Mouse (Mus musculus) neutrophil, adult 5-6 weeks (primary cell): ENCODE data around the gene Umad1. TPM values are rescaled to one million over a fixed set of nuclear protein-coding genes. Genes with fewer than 3 reads are reported as not detected.
"Not testable (repeated sequence)": the region's sequence is repeated elsewhere in the genome, so short reads cannot be mapped to it uniquely, and the experiment has no call there.

Source experiments
- ATAC-seq: fragments of 151-379, 151-347 bp; 2 replicates; pipeline ENCODE4 v1.8.0; 2017; ENCODE audit warnings: mild to moderate bottlenecking, moderate TSS enrichment; ENCODE audit not compliant: insufficient number of reproducible peaks, poor library complexity, low FRiP score, severe bottlenecking; ENCODE audit errors: extremely low read depth
- total RNA-seq: library from RNA; stranded (forward); fragments of 200-1000 nt; gene quantifications from 2 replicates; pipeline ENCODE4 v1.2.3, GENCODE M21; 2017

Gene Umad1
- total RNA-seq, 1 experiment from 2014 or later: 11.1 TPM

DNA sequence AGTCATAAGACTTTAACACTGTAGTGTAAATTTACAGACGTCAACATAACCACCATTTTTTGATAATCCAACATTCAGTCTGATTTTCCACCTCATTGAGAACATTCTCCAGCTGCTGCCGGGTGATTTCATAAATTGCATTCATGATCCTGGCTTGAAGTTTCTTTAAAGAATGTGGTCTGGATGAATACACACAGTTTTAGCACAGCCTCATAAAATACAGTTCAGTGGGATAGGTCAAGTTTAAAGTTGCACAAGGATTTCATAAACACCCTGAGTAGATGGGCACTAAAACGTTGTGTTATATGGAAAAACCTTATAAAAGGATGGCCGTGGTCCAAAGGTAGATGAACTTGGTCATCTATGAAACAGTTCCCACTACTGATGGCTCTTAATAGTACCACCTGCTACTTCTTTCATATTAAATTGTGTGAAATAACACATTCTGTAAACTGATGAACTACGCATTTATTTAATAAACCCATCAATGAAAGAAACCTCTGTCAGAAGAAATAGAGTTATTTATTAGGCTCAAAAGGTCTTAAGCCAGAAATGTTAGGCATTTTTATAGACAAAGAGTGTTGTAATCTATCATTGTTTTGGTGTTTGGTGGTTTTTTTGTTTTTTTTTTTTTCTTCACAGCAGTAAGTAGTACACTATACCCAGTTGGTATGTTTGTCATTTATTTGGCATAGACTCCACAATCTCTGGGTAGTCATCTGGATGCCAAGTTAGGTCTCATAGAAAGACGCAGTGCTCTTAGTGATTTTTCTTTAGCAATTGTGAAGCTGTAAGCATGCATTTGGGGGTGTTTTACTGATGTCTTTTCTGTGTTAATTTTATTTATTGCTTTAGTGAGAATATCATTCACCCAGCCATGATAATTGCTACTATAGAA lies 49.0 kb downstream of the Umad1 start:
- ATAC-seq: no peak

DNA sequence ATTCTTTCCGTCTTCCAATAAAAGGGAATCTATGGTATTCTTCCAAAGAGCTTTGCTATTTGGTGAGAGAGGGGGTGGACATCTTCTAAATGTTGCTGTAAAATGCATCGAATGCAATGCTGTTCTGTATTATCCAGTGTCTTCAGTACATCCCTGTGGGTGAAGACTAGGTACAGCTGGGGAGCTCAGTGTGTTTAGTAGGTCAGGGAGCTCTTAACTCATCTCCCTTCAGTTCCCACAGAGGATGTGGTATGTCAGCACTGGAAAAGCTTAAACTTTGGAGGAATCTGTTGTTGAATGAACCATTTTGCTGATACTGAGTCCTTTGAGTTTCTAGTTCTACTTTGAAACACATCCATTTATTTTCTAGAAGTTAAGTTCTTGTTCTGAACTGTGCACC lies 53.5 kb downstream of the Umad1 start:
- ATAC-seq: no peak

DNA sequence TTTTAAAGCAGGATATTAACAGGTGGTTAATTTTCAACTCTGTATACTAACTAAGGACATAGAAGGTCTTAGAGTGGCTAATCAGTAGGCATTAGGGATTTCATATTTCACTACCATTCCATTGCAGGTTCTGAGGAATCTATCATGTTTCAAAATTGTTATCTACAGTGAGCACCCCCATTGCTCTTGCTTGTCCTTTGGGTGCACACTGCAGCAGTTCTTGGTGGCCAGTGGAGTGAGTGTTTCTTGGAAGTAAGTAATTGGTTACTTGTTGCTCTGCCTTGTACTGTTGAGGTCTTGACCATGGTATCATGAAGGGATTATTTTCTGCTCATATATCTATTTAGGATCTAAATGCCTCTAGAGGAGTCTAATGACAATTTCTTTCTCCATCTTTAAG lies 57.1 kb downstream of the Umad1 start:
- no peak for ATAC-seq

DNA sequence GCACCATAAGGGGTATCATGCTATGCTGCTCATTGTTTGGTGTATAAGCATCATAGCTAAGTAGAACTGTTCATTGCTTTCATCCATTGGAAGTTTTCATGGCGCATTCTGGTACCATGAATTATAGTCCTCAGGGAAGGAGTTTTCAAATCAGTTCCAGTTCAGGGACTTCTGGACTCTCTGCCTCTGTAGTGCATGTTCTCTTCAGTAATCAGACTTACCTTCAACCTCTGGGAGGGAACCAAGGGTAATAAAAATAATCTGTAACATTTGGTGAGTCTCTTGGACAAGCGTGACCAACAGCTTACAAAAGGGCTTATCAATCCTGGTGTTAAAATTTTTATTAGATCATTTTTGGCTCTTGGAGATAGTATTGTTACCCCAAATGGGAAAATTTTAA lies 60.5 kb downstream of the Umad1 start:
- no peak for ATAC-seq

DNA sequence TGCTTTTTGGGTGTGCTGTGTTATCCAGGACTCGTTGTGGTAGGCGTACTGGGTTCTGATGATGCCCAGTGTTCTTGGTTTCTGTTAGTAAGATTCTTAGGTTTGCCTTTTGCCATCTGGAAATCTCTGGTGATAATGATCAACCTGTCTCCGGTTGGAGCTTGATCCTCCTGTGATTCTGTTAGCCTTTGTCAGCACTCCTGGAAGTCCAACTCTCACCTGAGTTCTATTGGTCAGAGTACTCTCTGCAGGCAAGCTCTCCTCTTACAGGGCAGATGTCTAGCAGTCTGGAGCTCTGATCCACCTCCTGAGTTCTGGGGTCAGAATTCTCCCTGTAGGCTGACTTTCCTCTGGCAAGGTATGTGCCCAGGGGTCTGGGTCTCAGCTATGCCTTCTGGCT lies 72.4 kb downstream of the Umad1 start:
- not testable (repeated sequence) for ATAC-seq

DNA sequence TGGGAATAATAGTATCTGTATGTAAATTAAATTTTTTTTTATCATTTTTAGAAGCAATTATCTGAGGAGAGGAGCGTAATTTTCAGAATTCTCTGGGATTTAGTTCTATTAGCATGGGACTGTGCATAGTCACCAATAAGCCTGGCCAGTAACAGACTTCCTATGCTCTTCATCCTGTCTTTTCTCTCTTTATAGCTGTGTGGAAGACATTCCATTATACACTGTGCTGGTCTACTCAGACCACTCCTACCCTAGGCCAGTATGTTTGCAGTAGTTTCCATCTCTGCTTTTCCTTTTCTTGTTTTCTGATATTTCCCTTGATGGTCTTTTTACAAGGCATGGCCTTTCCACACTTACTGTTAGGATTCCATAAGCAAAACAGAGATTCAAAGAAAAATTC lies 74.3 kb downstream of the Umad1 start:
- ATAC-seq: no peak

DNA sequence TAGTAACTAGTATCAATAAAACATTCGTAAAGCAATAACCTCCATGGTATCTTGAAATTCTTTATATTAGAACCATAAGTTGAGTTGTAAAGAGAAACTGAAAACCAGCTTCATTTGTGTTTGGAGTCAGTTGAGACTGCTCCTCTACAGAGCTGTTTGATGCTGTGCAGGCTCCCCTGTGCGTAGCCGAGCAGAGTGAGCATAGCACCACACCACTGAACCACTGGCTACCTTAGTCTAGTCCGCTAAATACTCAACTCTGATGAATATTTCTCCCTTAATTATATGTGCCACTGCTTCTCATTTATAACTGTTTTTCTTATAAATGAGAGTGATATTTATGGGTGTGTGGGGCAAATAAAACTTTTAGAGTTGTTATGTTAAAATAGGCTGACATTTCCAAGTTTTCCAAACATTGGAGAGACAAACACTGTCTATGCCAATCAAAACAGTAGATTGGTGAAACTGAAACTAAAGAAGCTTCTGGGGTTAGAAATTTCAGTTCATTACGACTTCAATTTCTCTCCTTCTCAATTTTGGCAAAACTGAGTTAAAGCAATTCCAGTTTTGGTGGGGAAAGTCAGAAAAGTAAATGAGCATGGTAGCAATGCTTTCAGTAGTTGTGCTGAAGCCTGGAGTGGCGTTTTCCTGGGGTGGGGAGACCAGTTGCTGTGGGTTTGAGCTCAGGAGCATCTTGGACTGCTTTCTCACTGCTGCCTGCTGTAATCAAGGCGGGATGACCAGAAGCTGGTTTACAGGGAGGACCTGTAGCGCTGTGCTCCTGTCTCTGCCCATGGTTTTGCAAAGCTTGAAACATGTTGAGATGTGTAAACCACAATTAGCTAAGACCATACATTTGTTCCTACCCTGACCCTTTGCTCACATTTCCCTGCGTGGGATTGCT lies 77.7 kb downstream of the Umad1 start:
- ATAC-seq: no peak

DNA sequence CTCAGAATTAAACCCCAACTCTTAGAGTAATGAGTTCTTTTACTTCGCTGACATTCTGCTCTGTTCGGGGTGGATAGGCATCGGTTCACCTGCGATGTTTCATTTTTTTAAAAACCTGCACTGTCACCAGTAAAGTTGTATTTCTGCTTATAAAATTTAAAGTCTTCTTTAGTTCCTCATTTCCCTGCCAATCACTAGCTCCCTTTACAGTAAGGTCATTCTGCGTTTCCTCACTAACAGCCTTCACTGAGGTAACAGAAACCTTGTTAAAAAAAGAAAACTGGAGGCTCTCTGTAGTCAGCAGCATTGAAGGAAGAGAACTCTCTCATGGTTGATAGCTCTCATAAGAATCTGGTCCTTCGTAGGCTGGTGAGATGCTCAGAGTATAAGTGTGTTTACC lies 80.4 kb downstream of the Umad1 start:
- ATAC-seq: peak; percentile 92

DNA sequence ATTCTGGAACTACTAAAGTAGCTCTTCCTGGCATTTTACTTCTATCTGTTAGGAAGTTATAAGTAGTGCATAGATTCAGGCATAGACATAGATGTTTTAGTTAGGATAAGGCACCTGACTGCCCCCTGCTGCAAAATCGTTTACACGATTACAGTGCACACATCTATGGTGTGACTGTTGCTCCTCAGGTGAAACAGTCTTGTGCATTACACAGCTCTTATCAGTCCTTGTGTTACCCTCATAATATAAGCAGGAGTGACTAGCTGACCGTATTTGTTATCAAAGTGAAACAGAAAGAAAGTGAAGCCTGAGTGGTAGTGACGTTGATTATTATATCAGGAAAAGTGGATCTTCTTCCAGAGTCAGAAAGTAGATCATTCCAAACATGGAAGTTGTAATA lies 84.2 kb downstream of the Umad1 start:
- no peak for ATAC-seq

DNA sequence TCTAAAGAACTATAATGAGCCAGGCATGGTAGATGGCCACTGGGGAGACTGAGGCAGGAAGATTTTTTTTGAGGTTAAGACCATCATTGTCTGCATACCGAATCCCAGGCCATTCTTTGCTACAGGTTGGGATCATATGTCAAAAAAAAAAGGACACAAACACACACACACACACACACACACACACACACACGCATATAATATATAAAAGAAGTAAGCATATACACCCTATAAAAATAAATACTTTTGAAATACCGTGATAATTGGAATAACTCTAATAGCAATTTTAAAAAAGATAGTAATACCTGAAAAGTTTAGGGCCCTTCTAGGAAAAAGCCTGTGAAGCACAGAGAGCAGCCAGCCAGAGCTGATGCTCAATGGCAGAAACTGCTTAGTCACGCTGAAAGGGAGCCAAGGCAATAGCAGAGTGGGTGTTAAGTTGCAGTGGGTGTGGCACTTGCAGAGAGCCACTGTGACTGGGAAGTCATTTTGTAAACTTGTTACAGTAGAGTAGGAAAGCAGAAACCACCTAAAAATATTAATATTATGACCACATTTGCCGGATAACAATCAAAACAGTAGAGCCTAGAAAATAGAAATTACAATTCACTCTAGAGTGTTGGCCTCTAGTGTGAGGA lies 86.2 kb downstream of the Umad1 start:
- peak; percentile 78; the same call in 1 of the 2 replicates for ATAC-seq

DNA sequence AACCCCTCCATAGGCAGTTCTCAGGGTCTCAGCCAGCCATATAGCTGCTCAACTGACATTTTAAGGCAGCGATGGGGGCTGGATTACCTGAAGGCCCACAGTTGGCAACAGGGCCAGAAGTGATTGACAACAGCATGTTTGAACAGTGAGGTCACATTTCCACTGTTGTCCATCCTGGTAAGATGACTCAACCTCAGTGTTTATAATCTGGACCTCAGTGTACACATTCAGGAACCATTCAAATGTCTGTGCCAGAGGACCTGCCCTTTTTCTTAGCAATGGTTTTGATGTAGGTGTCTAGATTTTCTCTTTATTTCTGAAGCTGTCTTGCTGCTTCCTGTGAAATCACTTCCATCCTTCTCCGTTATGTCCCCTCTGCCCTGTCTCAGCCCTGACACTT lies 88.1 kb downstream of the Umad1 start:
- ATAC-seq: no peak

DNA sequence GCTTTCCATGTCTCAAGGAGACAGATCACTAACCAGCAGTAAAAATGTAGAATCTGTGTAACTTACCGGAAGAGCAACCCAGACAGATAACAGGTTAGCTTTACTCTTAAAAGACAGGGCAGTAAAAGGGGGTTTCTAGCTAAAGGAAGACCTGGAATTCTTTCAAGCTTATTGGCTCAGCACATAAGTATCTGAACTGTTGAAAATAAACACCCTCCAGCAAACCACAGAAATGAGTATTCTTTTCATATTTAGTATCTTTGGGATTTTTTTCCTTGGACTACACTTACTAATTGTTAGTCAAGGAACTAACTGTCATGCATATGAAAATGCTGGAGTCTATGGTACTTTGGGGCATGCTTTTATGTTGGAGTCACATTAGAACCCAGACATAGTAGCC lies 89.3 kb downstream of the Umad1 start:
- ATAC-seq: no peak

DNA sequence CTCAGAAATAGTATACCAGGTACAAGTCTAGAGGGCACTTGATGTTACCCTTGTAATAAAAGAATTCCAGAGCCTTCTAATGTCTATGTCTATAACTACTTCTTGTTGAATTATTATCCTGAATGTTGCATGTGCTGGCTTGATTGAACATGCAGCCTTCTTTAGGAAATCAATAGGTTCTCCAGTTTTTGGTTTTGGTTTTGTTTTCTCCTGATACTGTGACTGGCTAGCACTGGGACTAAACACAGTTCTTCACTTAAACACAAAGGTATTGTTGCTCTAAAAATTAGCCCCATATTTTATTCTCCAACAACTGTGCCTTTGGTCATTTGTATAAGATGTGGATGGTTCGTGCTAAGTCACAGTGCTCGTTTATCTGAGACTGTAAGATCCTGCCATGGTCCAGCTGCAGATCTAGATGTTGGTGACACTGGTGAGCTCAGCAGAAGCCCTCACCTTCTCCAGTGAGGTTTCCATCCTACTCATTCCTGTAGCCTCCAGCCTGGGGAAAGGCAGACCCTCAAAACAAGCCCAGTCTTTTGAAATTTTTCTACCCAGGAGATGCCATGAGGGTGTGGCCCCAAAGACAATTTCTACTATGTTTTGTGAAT lies 90.1 kb downstream of the Umad1 start:
- no peak for ATAC-seq

DNA sequence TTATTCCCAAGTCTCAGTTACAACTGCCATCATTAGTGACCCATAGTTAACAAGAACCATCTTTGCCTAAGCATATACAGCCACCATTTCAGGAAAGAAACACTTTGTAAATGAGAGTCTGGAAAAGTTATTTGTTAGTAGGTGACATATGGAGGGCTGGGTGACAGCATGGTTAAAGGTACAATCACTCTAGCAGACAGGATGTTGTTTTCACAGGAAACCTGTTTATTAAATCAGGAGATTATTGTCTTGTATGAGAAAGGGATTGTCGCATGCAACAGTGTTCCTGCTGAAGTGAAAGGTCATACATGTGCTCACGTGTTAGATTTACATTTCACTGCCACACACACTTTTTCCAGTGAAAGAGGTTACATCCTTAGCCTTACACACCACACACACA lies 92.4 kb downstream of the Umad1 start:
- no peak for ATAC-seq

DNA sequence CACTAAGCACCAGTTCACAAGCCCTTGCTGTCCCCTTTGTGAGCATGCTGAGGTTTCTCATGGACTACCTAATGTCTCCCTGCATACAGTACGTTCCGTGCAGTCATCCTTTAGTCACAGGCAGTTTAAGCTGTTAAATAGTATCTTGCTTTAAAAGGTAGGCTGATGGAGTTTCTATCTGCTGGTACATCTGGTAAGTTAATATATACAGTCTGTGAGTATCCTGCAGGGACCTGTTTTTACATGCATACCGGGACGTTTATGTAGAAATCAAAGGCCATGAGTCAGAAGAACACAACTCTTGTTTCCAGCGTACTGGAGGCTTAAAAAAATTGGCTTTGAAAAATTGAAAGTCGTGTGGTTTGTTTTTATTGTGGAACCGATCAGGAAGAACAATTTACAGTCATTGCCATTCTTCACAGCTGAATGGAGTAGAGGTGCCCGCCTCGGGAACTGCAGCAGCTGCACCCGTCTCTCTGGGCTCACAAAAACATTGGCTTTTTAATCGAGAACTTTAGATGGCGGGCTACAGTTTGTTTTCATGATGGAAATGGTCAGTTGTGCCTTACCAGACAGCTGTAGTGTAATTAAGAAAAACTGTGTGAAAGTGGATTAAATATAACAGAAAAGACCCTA lies 93.6 kb downstream of the Umad1 start:
- no peak for ATAC-seq

DNA sequence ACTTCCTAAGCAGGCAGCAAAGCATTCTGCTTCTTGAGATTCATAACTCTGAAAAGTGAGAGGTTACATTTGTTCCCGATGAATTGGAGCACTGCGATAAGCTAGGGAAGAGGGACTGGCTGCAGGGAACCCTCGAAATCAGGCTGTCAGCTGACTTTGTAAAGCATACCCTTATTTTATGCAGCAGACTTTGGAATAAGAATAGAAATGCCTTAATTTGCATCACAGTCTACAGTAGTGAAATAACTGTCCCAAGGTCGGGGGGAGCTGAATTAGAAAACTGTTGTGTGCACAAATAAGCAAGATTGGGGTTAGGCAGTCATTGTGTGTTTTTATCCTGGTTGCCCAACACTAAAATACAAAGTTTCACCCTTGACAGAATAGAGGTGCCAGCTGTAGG lies 94.4 kb downstream of the Umad1 start:
- no peak for ATAC-seq

DNA sequence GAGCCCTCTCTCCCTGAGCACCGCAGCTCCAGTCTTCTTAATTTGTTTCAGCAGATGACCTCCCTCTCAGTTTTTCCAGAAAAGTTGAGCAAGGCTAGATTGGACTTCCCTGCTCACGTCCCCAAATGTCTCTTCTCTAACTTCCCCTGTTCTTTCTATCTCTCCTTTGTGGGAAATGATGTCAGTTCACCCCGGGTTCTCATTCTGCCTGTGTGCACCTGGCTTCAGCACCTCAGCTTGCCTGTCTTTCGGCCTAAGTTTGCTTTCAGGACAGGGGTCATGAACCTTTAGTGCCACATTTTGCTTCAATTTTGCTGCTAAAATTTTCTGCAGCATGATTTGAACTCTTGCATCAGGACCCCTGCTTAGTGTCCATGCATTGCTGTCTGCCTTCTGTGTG lies 95.8 kb downstream of the Umad1 start:
- no peak for ATAC-seq

DNA sequence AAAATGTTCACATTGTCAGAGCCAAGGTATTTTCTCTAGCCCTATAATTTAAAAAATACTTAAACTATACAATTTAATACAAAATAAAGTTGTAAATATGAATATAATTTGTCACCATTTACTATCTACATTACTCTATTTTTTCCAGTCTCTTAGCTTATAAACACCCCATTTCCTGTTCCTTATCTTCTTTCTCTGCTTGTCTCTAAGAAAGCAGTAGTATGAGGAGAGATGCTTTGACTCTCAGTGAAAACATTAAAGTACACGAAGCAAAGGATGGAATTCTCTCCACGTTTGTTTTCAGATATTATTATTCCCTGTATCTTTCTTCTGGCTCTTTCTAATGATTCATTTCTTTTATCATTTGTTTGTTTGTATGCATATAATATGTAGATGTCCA lies 99.1 kb downstream of the Umad1 start:
- ATAC-seq: no peak

DNA sequence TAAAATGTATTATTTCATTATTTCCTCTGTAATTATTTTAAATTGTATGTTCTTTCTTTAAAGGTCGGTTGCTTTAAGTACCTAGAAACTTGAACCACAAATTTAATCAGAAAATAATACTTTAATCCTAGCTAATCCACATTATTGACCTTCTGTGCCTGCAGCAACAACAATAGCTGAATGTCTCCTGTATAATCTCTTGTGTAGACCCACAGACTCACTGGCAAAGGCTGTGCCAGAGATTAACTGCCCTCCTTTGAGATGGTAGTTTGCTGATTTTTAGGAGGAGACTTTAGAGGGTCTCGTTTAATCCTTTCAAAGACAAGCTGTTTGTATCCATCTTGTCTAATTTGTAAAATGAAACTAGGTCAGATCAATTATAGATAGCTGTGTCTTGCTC lies 99.7 kb downstream of the Umad1 start:
- ATAC-seq: no peak
